Mouse (Mus musculus) MEL (cell line): ENCODE data around the gene Arpc3. TPM values are rescaled to one million over a fixed set of nuclear protein-coding genes. Genes with fewer than 3 reads are reported as not detected.

Source experiments
- DNase-seq: peaks from one replicate; pipeline ENCODE4 v3.0.0; 2011; ENCODE audit warnings: low read depth, low spot score
- H3K27ac ChIP-seq: 2 replicates; pipeline ENCODE4 v1.5.1; 2012; ENCODE audit warnings: low read depth, mild to moderate bottlenecking, control low read depth, low read length, moderate library complexity; ENCODE audit not compliant: control insufficient read depth
- H3K27me3 ChIP-seq, 2 experiments: fragments of 150-350 bp in 1 of 2; sonication (generic) in 1 of 2; 2 replicates each; pipeline ENCODE4 v1.6.1; 2012; ENCODE audit warnings: low read length in 2 of 2, mild to moderate bottlenecking in 2 of 2, improper control_type of control experiment in 1 of 2, moderate library complexity in 1 of 2; ENCODE audit not compliant: insufficient read depth in 2 of 2, control insufficient read depth in 1 of 2
- H3K36me3 ChIP-seq, 2 experiments: 2 replicates each; pipeline ENCODE4 v1.6.1; 2012 to 2014; ENCODE audit warnings: low read length in 2 of 2, improper control_type of control experiment in 1 of 2, inconsistent platforms in 1 of 2, mild to moderate bottlenecking in 1 of 2; ENCODE audit not compliant: insufficient read depth in 2 of 2, control insufficient read depth in 1 of 2
- H3K4me1 ChIP-seq, 2 experiments: fragments of 150-350 bp in 1 of 2; sonication (generic) in 1 of 2; 2 replicates each; pipeline ENCODE4 v1.6.1; 2012; ENCODE audit warnings: low read length in 2 of 2, improper control_type of control experiment in 1 of 2, mild to moderate bottlenecking in 1 of 2; ENCODE audit not compliant: insufficient read depth in 2 of 2, control insufficient read depth in 1 of 2
- H3K4me3 ChIP-seq, 2 experiments: fragments of 150-350 bp in 1 of 2; sonication (generic) in 1 of 2; 2 replicates each; pipeline ENCODE4 v1.5.1; 2012; ENCODE audit warnings: low read depth in 2 of 2, low read length in 2 of 2, mild to moderate bottlenecking in 2 of 2, moderate library complexity in 2 of 2, control low read depth in 1 of 2, improper control_type of control experiment in 1 of 2; ENCODE audit not compliant: control insufficient read depth in 1 of 2, insufficient read depth in 1 of 2
- H3K79me2 ChIP-seq: 2 replicates; pipeline ENCODE4 v1.6.1; 2012; ENCODE audit warnings: mild to moderate bottlenecking, low read length, moderate library complexity; ENCODE audit not compliant: control insufficient read depth, poor library complexity, insufficient read depth
- H3K9ac ChIP-seq: 2 replicates; pipeline ENCODE4 v1.6.1; 2012; ENCODE audit warnings: low read depth, mild to moderate bottlenecking, control low read depth, low read length, moderate library complexity; ENCODE audit not compliant: control insufficient read depth, poor library complexity, severe bottlenecking
- H3K9me3 ChIP-seq: fragments of 150-350 bp; sonication (generic); replicated peaks from 2 replicates; pipeline ENCODE4 v1.6.1; 2012; ENCODE audit warnings: mild to moderate bottlenecking, low read length, improper control_type of control experiment, moderate library complexity; ENCODE audit not compliant: insufficient read depth
- BHLHE40 ChIP-seq: IDR thresholded peaks from 2 replicates; pipeline ENCODE4 v1.6.1; 2012; ENCODE audit warnings: low read depth, mild to moderate bottlenecking, inconsistent platforms, low read length, improper control_type of control experiment, borderline replicate concordance
- CTCF ChIP-seq, 3 experiments: IDR thresholded peaks in 2 of 3; conservative IDR thresholded peaks in 1 of 3; 2 replicates each; pipeline ENCODE4 v1.5.1; 2011 to 2012; ENCODE audit warnings: low read length in 3 of 3, low read depth in 2 of 3, mild to moderate bottlenecking in 2 of 3, improper control_type of control experiment in 1 of 3, inconsistent platforms in 1 of 3, mixed read lengths in 1 of 3, moderate library complexity in 1 of 3; ENCODE audit not compliant: control insufficient read depth in 1 of 3, insufficient read depth in 1 of 3, poor library complexity in 1 of 3, severe bottlenecking in 1 of 3
- EP300 ChIP-seq, 2 experiments: IDR thresholded peaks; 2 replicates each; pipeline ENCODE4 v1.6.1; 2011; ENCODE audit warnings: improper control_type of control experiment in 2 of 2, low read length in 2 of 2, low read depth in 1 of 2, mild to moderate bottlenecking in 1 of 2
- ETS1 ChIP-seq: IDR thresholded peaks from 2 replicates; pipeline ENCODE4 v1.6.1; 2012; ENCODE audit warnings: low read depth, mild to moderate bottlenecking, inconsistent platforms, low read length, improper control_type of control experiment, moderate library complexity
- MAX ChIP-seq: IDR thresholded peaks from 2 replicates; pipeline ENCODE4 v1.6.1; 2011; ENCODE audit warnings: low read length, improper control_type of control experiment
- MAZ ChIP-seq: IDR thresholded peaks from 2 replicates; pipeline ENCODE4 v1.6.1; 2012; ENCODE audit warnings: low read depth, mild to moderate bottlenecking, inconsistent platforms, low read length, improper control_type of control experiment
- MXI1 ChIP-seq: IDR thresholded peaks from 2 replicates; pipeline ENCODE4 v1.6.1; 2011; ENCODE audit warnings: mild to moderate bottlenecking, low read depth, low read length, improper control_type of control experiment
- MYB ChIP-seq: IDR thresholded peaks from 2 replicates; pipeline ENCODE4 v1.6.1; 2011; ENCODE audit warnings: mild to moderate bottlenecking, low read depth, low read length, improper control_type of control experiment
- MYC ChIP-seq: IDR thresholded peaks from 2 replicates; pipeline ENCODE4 v1.6.1; 2011; ENCODE audit warnings: low read depth, mild to moderate bottlenecking, low read length, improper control_type of control experiment, moderate library complexity
- NRF1 ChIP-seq: IDR thresholded peaks from 2 replicates; pipeline ENCODE4 v1.6.1; 2014; ENCODE audit warnings: low read depth, mild to moderate bottlenecking, inconsistent platforms, low read length, improper control_type of control experiment, moderate library complexity; ENCODE audit not compliant: poor library complexity, insufficient read depth, severe bottlenecking
- POLR2AphosphoS5 ChIP-seq: IDR thresholded peaks from 2 replicates; pipeline ENCODE4 v1.6.1; 2012; ENCODE audit warnings: low read depth, borderline replicate concordance, mild to moderate bottlenecking, inconsistent platforms, low read length, moderate library complexity, mixed read lengths
- RAD21 ChIP-seq: IDR thresholded peaks from 2 replicates; pipeline ENCODE4 v1.6.1; 2011; ENCODE audit warnings: mild to moderate bottlenecking, low read depth, low read length, improper control_type of control experiment
- SIN3A ChIP-seq: IDR thresholded peaks from 2 replicates; pipeline ENCODE4 v1.6.1; 2012; ENCODE audit warnings: low read length, improper control_type of control experiment, inconsistent platforms
- SMC3 ChIP-seq: IDR thresholded peaks from 2 replicates; pipeline ENCODE4 v1.6.1; 2011; ENCODE audit warnings: low read depth, low read length, improper control_type of control experiment
- TBP ChIP-seq: IDR thresholded peaks from 2 replicates; pipeline ENCODE4 v1.8.0; 2011; ENCODE audit warnings: low read depth, low read length, improper control_type of control experiment
- TCF12 ChIP-seq: IDR thresholded peaks from 2 replicates; pipeline ENCODE4 v1.6.1; 2014; ENCODE audit warnings: low read depth, mild to moderate bottlenecking, inconsistent platforms, low read length, improper control_type of control experiment, moderate library complexity
- UBTF ChIP-seq: IDR thresholded peaks from 2 replicates; pipeline ENCODE4 v1.6.1; 2012; ENCODE audit warnings: low read depth, mild to moderate bottlenecking, inconsistent platforms, low read length, improper control_type of control experiment, moderate library complexity, borderline replicate concordance; ENCODE audit not compliant: insufficient read depth
- USF1 ChIP-seq: IDR thresholded peaks from 2 replicates; pipeline ENCODE4 v1.6.1; 2014; ENCODE audit warnings: low read depth, mild to moderate bottlenecking, inconsistent platforms, low read length, improper control_type of control experiment, moderate library complexity
- USF2 ChIP-seq, 2 experiments: IDR thresholded peaks; 2 replicates each; pipeline ENCODE4 v1.6.1; 2011 to 2012; ENCODE audit warnings: improper control_type of control experiment in 2 of 2, low read length in 2 of 2, borderline replicate concordance in 1 of 2, inconsistent platforms in 1 of 2, low read depth in 1 of 2, mild to moderate bottlenecking in 1 of 2; ENCODE audit not compliant: insufficient read depth in 1 of 2
- ZC3H11A ChIP-seq: IDR thresholded peaks from 2 replicates; pipeline ENCODE4 v1.6.1; 2012; ENCODE audit warnings: low read depth, mild to moderate bottlenecking, inconsistent platforms, low read length, improper control_type of control experiment
- ZMIZ1 ChIP-seq: IDR thresholded peaks from 2 replicates; pipeline ENCODE4 v1.6.1; 2012; ENCODE audit warnings: low read depth, mild to moderate bottlenecking, inconsistent platforms, low read length, improper control_type of control experiment, moderate library complexity
- ZNF384 ChIP-seq: IDR thresholded peaks from 2 replicates; pipeline ENCODE4 v1.6.1; 2012; ENCODE audit warnings: low read depth, mild to moderate bottlenecking, inconsistent platforms, low read length, improper control_type of control experiment
- polyA plus RNA-seq, 2 experiments: library from polyadenylated mRNA; stranded (reverse) in 1 of 2; unstranded in 1 of 2; fragments of >175 nt in 1 of 2; fragments of >200 nt in 1 of 2; gene quantifications; 2 replicates each; pipeline versions ENCODE4 v1.2.1 to v1.2.4; 2012; ENCODE audit warnings: low replicate concordance in 2 of 2, low read depth in 1 of 2; ENCODE audit not compliant: insufficient read length in 2 of 2, insufficient read depth in 1 of 2, missing spikeins in 1 of 2
- total RNA-seq: library from RNA; depleted of rRNA; stranded (reverse); fragments of 300-350 nt; gene quantifications from 2 replicates; pipeline ENCODE4 v1.2.3, GENCODE M21; 2012

The Arpc3 gene
- total and polyA plus RNA-seq, 3 experiments = 365 to 1,109 (median 433) TPM

GRCm38 (mm10) chr5:122421271-122422068, 29.8 kb downstream of the Arpc3 start, which contains the start of gene Anapc7:
Gene Anapc7, plus strand, starts transcription at chr5:122421693.
- H3K27ac ChIP-seq = peak within 1 kb of the TSS; percentile 89
- peaks cover 5% of the 10 kb centered on the region in 2 experiments; a peak in 3 of 4 replicates for H3K4me1 ChIP-seq
- DNase-seq = peak; percentile 74
- no peak for TF ChIP-seq TBP
- no peak for TF ChIP-seq POLR2AphosphoS5
- peak; percentile 61 for TF ChIP-seq RAD21
- peak; percentile 39 for TF ChIP-seq ZC3H11A
- TF ChIP-seq SIN3A = peak; percentile 16; the same call in 1 of the 2 replicates
- TF ChIP-seq MAZ = 0 out of 2 replicates have a peak, but pooled peaks have one; percentile 38
- TF ChIP-seq BHLHE40 = 0 out of 2 replicates have a peak, but pooled peaks have one; percentile 23
- peak; percentile 46 for TF ChIP-seq SMC3
- no peak for TF ChIP-seq NRF1
- no peak for TF ChIP-seq USF2 (IDR thresholded peaks at IDR 0.05; ENCODE audit: borderline replicate concordance in 1 of 2, insufficient read depth in 1 of 2, low read depth in 1 of 2, low read length in 2 of 2)
- TF ChIP-seq ETS1 = no peak
- TF ChIP-seq MXI1 = no peak
- TF ChIP-seq ZMIZ1 = no peak
- TF ChIP-seq CTCF (IDR thresholded peaks at IDR 0.05 in 2 of 3, conservative IDR thresholded peaks at IDR 0.05 in 1 of 3; ENCODE audit: control insufficient read depth in 1 of 3, insufficient read depth in 1 of 3, low read depth in 2 of 3, low read length in 3 of 3, poor library complexity in 1 of 3, severe bottlenecking in 1 of 3) = peak; percentile 19 to 61 (median 40); a peak in 4 of 6 replicates
- 0 out of 2 replicates have a peak, but pooled peaks have one; percentile 3 for TF ChIP-seq UBTF
- no peak for TF ChIP-seq EP300 (IDR thresholded peaks at IDR 0.05; ENCODE audit: low read depth in 1 of 2, low read length in 2 of 2)
- no peak for TF ChIP-seq MAX
- no peak for TF ChIP-seq ZNF384
- no peak for TF ChIP-seq USF1
- TF ChIP-seq MYC = peak; percentile 92
- TF ChIP-seq MYB = no peak
- 0 out of 2 replicates have a peak, but pooled peaks have one; percentile 11 for TF ChIP-seq TCF12
- no peaks in the 10 kb centered on the region for H3K27me3 ChIP-seq
- H3K4me3 ChIP-seq = peak within 1 kb of the TSS; percentile 93 to 97
- H3K79me2 ChIP-seq = peaks cover 26% of the 10 kb centered on the region
- H3K9ac ChIP-seq = peak within 1 kb of the TSS; percentile 94
- no peaks in the 10 kb centered on the region for H3K9me3 ChIP-seq
- H3K36me3 ChIP-seq = peaks cover 2 to 7% of the 10 kb centered on the region in 2 experiments; a peak in 2 of 4 replicates
